Mouse (Mus musculus) bone marrow, adult 2 months (tissue): ENCODE data around the gene Nox3. TPM values are rescaled to one million over a fixed set of nuclear protein-coding genes. Genes with fewer than 3 reads are reported as not detected.

ENCODE experiments used
- H3K27ac ChIP-seq: fragments of 200-500 bp; 2 replicates; pipeline ENCODE4 v1.5.1; 2012; ENCODE audit warnings: low read depth, mild to moderate bottlenecking, control low read depth, inconsistent platforms, low read length; ENCODE audit not compliant: control insufficient read depth, poor library complexity, insufficient read depth
- H3K4me1 ChIP-seq: fragments of 200-500 bp; 2 replicates; pipeline ENCODE4 v1.6.1; 2011; ENCODE audit warnings: low read length; ENCODE audit not compliant: control insufficient read depth, insufficient read depth
- H3K4me3 ChIP-seq: fragments of 200-500 bp; replicated peaks from 2 replicates; pipeline ENCODE3; 2011; ENCODE audit warnings: mild to moderate bottlenecking, low read depth, low read length, control low read depth; ENCODE audit not compliant: control insufficient read depth
- CTCF ChIP-seq: fragments of 200-500 bp; IDR thresholded peaks from 2 replicates; pipeline ENCODE4 v1.5.1; 2011; ENCODE audit warnings: low read length, control low read depth; ENCODE audit not compliant: control insufficient read depth, insufficient read depth
- POLR2A ChIP-seq: fragments of 200-500 bp; IDR thresholded peaks from 2 replicates; pipeline ENCODE4 v1.6.1; 2011; ENCODE audit warnings: low read depth, mild to moderate bottlenecking, control low read depth, low read length, borderline replicate concordance; ENCODE audit not compliant: control insufficient read depth
- WGBS: fragments of 180-500 bp; shearing (Covaris S2); methylation state at CpG from one replicate; pipeline ENCODE4 v1.1.7; 2018; 5-methylcytosine and 5-hydroxymethylcytosine counted together
- polyA plus RNA-seq: library from polyadenylated mRNA; stranded (reverse); fragments of >200 nt; gene quantifications from 2 replicates; pipeline ENCODE4 v1.2.4, GENCODE M21; 2011; ENCODE audit warnings: low replicate concordance; ENCODE audit not compliant: missing spikeins, insufficient read depth, insufficient read length

The Nox3 gene
- polyA plus RNA-seq, 1 experiment, result not detected

GRCm38 (mm10) chr17:3669226-3669625, 26.8 kb downstream of the Nox3 start:
- Histone ChIP-seq H3K4me3 (no peak overlapping the region), H3K27ac (no peak overlapping the region), H3K4me1 (no peaks in the 10 kb centered on the region)
- TF ChIP-seq CTCF (no peak), POLR2A (no peak)
- WGBS, result 70% methylated on average over 4 of the region's 4 CpGs

GRCm38 (mm10) chr17:3667287-3667686, 28.8 kb downstream of the Nox3 start:
- Histone ChIP-seq H3K4me1 (no peaks in the 10 kb centered on the region), H3K4me3 (no peak overlapping the region), H3K27ac (no peak overlapping the region)
- WGBS, result 84% methylated on average over 4 of the region's 4 CpGs
- TF ChIP-seq CTCF, result no peak
- no peak for TF ChIP-seq POLR2A

GRCm38 (mm10) chr17:3665321-3665720, 30.7 kb downstream of the Nox3 start:
- no peaks in the 10 kb centered on the region for H3K4me1 ChIP-seq
- TF ChIP-seq POLR2A (no peak), CTCF (no peak)
- no peak overlapping the region for H3K4me3 ChIP-seq
- WGBS, result 68% methylated on average over 4 of the region's 4 CpGs
- H3K27ac ChIP-seq, result no peak overlapping the region

GRCm38 (mm10) chr17:3659497-3659896, 36.6 kb downstream of the Nox3 start:
- 74% methylated on average over 5 of the region's 5 CpGs for WGBS
- TF ChIP-seq POLR2A (no peak), CTCF (no peak)
- H3K4me1 ChIP-seq, result no peaks in the 10 kb centered on the region
- no peak overlapping the region for H3K27ac ChIP-seq
- no peak overlapping the region for H3K4me3 ChIP-seq

- TF ChIP-seq CTCF, result no peak
- no peak for TF ChIP-seq POLR2A
- Histone ChIP-seq H3K4me3 (no peak overlapping the region), H3K27ac (no peak overlapping the region), H3K4me1 (no peaks in the 10 kb centered on the region)
- 74% methylated on average over 3 of the region's 3 CpGs for WGBS
These were observed 45.7 kb downstream of the Nox3 start for GRCm38 (mm10) chr17:3650377-3650776.

- WGBS, result 71% methylated on average over 2 of the region's 2 CpGs
- TF ChIP-seq POLR2A, result no peak
- no peak for TF ChIP-seq CTCF
- no peak overlapping the region for H3K27ac ChIP-seq
- H3K4me3 ChIP-seq, result no peak overlapping the region
- H3K4me1 ChIP-seq, result no peaks in the 10 kb centered on the region
These were observed 52.5 kb downstream of the Nox3 start for GRCm38 (mm10) chr17:3643582-3643981.

GRCm38 (mm10) chr17:3641456-3641855, 54.6 kb downstream of the Nox3 start:
- Histone ChIP-seq H3K4me3 (no peak overlapping the region), H3K27ac (no peak overlapping the region), H3K4me1 (no peaks in the 10 kb centered on the region)
- whole genome bisulfite sequencing, result 80% methylated on average over 5 of the region's 5 CpGs
- TF ChIP-seq POLR2A (no peak), CTCF (no peak)

- TF ChIP-seq POLR2A (no peak), CTCF (no peak)
- no peak overlapping the region for H3K27ac ChIP-seq
- 75% methylated on average over 3 of the region's 3 CpGs for WGBS
- H3K4me3 ChIP-seq, result no peak overlapping the region
- no peaks in the 10 kb centered on the region for H3K4me1 ChIP-seq
These were observed 57.3 kb downstream of the Nox3 start for GRCm38 (mm10) chr17:3638757-3639156.

GRCm38 (mm10) chr17:3632501-3632900, 63.6 kb downstream of the Nox3 start:
- H3K27ac ChIP-seq, result no peak overlapping the region
- TF ChIP-seq POLR2A (no peak), CTCF (no peak)
- 43% methylated on average over 3 of the region's 3 CpGs for WGBS

More at GRCm38 (mm10) chr17:3632501-3632900, 63.6 kb downstream of the Nox3 start:
- H3K4me3 ChIP-seq, result no peak overlapping the region
- H3K4me1 ChIP-seq, result no peaks in the 10 kb centered on the region
